27 mouse cellular contexts compared by ENCODE assay signal in the genomic region with DNA sequence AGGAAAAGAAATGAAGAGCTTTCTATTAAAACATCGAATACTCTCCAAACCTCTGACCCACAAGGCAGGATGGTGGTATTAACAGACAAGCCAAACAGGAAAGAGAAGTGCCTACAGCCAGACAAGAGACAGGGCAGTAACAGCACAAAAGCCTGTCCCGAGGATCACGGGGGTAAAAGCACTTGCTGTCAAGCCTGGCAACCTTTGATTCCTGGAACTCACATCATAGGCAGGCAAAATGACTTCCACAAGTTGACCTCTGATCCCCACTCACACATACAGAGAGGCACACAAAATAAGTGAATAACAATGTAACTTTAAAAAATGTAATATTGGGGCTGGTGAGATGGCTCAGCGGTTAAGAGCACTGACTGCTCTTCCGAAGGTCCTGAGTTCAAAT. TPM values are rescaled to one million over a fixed set of nuclear protein-coding genes. Genes with fewer than 3 reads are reported as not detected.
DNase-seq lines count a peak whose midpoint lies in the region; ATAC-seq and TF ChIP-seq lines count a peak whose summit lies in the region.
"Had no signal": no experiment of that assay in that cellular context is flagged by ENCODE, and none has a peak within 500 bp of the region (broad histone marks: within the 10 kb centered on the region; RNA-seq: fewer than 3 reads in every experiment).

No protein-coding gene starts in this region.

- H3K4me1 ChIP-seq in intestine, postnatal 0 days (replicated peaks; ENCODE audit: control insufficient read depth, insufficient read depth, low read length): no peaks in the 10 kb centered on the region
- no peaks in the 10 kb centered on the region for H3K4me1 ChIP-seq in intestine, embryonic 15.5 days (replicated peaks)
- H3K4me1 ChIP-seq: forebrain, embryonic 10.5 days; lung, embryonic 15.5 days; midbrain, embryonic 12.5 days; neural tube, embryonic 12.5 days had no signal

- no peak overlapping the region for H3K27ac ChIP-seq in intestine, postnatal 0 days (ENCODE audit: low read depth, low read length)
- H3K27ac ChIP-seq in intestine, embryonic 15.5 days: no peak overlapping the region
- H3K27ac ChIP-seq: embryonic facial prominence, embryonic 13.5 days; forebrain, embryonic 10.5 days; heart, embryonic 10.5 days; heart, embryonic 15.5 days; left cerebral cortex, adult 2 months; limb, embryonic 13.5 days; liver, embryonic 14.5 days; lung, embryonic 15.5 days; midbrain, embryonic 12.5 days; neural tube, embryonic 12.5 days had no signal

- H3K27me3 ChIP-seq in intestine, postnatal 0 days (replicated peaks; ENCODE audit: control insufficient read depth, insufficient read depth, low read length): no peaks in the 10 kb centered on the region
- H3K27me3 ChIP-seq in intestine, embryonic 15.5 days (replicated peaks): no peaks in the 10 kb centered on the region
- H3K27me3 ChIP-seq: embryonic facial prominence, embryonic 13.5 days; heart, embryonic 15.5 days; limb, embryonic 13.5 days; lung, embryonic 15.5 days; midbrain, embryonic 12.5 days; neural tube, embryonic 12.5 days; Patski had no signal

- no peak for TF ChIP-seq CTCF in intestine, postnatal 0 days (IDR thresholded peaks at IDR 0.05; ENCODE audit: low read depth)

- no peak overlapping the region for H3K9ac ChIP-seq in intestine, postnatal 0 days (ENCODE audit: low read depth, low read length)
- no peak overlapping the region for H3K9ac ChIP-seq in intestine, embryonic 15.5 days
- H3K9ac ChIP-seq: embryonic facial prominence, embryonic 13.5 days; heart, embryonic 15.5 days; limb, embryonic 13.5 days; liver, embryonic 14.5 days; lung, embryonic 15.5 days; midbrain, embryonic 12.5 days; neural tube, embryonic 12.5 days had no signal

- no peak overlapping the region for H3K4me3 ChIP-seq in intestine, postnatal 0 days (ENCODE audit: low read depth, low read length)
- no peak overlapping the region for H3K4me3 ChIP-seq in intestine, embryonic 15.5 days (replicated peaks)
- H3K4me3 ChIP-seq: embryonic facial prominence, embryonic 13.5 days; forebrain, embryonic 10.5 days; heart, embryonic 10.5 days; heart, embryonic 15.5 days; left cerebral cortex, adult 2 months; limb, embryonic 13.5 days; lung, embryonic 15.5 days; midbrain, embryonic 12.5 days; myocyte; neural tube, embryonic 12.5 days had no signal

- peak; percentile 38; the same call in 1 of the 2 replicates for ATAC-seq in intestine, postnatal 0 days
- ATAC-seq in intestine, embryonic 15.5 days: no peak
- ATAC-seq: forebrain, embryonic 16.5 days; hindbrain, embryonic 16.5 days; Patski had no signal

- peak; percentile 79 for DNase-seq in kidney, adult 9 months
- no peak for DNase-seq in kidney, postnatal 4 days
- DNase-seq in adipocyte (ENCODE audit: low spot score): peak; percentile 25
- DNase-seq in kidney, postnatal 36 days: peak; percentile 54 to 75
- DNase-seq in adrenal gland, adult (ENCODE audit: inconsistent age in 2 of 2, low spot score in 1 of 2): no peak
- no peak for DNase-seq in ovary, postnatal 14 days (ENCODE audit: low spot score)
- DNase-seq: adrenal gland, postnatal 25 days; cerebellum, adult 11-12 months; cerebellum, adult 9-11 months; right cerebral cortex, postnatal 4 days; thymus, adult 2 months had no signal

- H3K9me3 ChIP-seq in intestine, postnatal 0 days (ENCODE audit: control insufficient read depth): no peaks in the 10 kb centered on the region
- no peaks in the 10 kb centered on the region for H3K9me3 ChIP-seq in intestine, embryonic 15.5 days
- H3K9me3 ChIP-seq: embryonic facial prominence, embryonic 13.5 days; forebrain, embryonic 10.5 days; heart, embryonic 10.5 days; heart, embryonic 15.5 days; limb, embryonic 13.5 days; lung, embryonic 15.5 days; midbrain, embryonic 12.5 days; neural tube, embryonic 12.5 days had no signal

- 76% methylated on average over 5 of the region's 5 CpGs for WGBS in intestine, postnatal 0 days
- WGBS in intestine, embryonic 15.5 days: 85% methylated on average over 5 of the region's 5 CpGs

- H3K36me3 ChIP-seq in intestine, postnatal 0 days (ENCODE audit: control insufficient read depth, insufficient read depth): peaks cover 13% of the 10 kb centered on the region; the same call in 1 of the 2 replicates
- H3K36me3 ChIP-seq in intestine, embryonic 15.5 days: peaks cover 3% of the 10 kb centered on the region

- H3K4me2 ChIP-seq in intestine, postnatal 0 days (replicated peaks; ENCODE audit: low read depth): no peak overlapping the region
- no peak overlapping the region for H3K4me2 ChIP-seq in intestine, embryonic 15.5 days (replicated peaks)
- H3K4me2 ChIP-seq: embryonic facial prominence, embryonic 13.5 days; heart, embryonic 15.5 days; limb, embryonic 13.5 days; lung, embryonic 15.5 days; midbrain, embryonic 12.5 days; neural tube, embryonic 12.5 days had no signal

RNA-seq across cellular contexts. Expression of gene Ppp6r3, which starts 36.1 kb away (rescaled TPM):
- polyA plus RNA-seq in intestine, postnatal 0 days (2015; fragmentation: Nextera tagmentation; extraction: Ambion mirVana): 25.7 and 28.5 TPM in 2 replicates
- 46.9 and 51.1 TPM in 2 replicates for polyA plus RNA-seq in intestine, embryonic 15.5 days (2015; fragmentation: Nextera tagmentation; extraction: Ambion mirVana)

Comparison
In these comparisons a context has a peak if more than half of its experiments do, and no peak if none do; other contexts are left out.
1. DNase-seq: peak in kidney, adult 9 months (single experiment), adipocyte (single experiment) and kidney, postnatal 36 days (2 of 2); none in kidney, postnatal 4 days (0 of 2), adrenal gland, adult (0 of 2) and ovary, postnatal 14 days (single experiment).